Mouse (Mus musculus) ovary, postnatal 36 days (tissue): ENCODE results near the gene Sgcd.

Source experiments
- DNase-seq: peaks from one replicate; pipeline ENCODE4 v3.0.0; 2022; ENCODE audit warnings: low spot score, mixed read lengths

Gene Sgcd

DNA sequence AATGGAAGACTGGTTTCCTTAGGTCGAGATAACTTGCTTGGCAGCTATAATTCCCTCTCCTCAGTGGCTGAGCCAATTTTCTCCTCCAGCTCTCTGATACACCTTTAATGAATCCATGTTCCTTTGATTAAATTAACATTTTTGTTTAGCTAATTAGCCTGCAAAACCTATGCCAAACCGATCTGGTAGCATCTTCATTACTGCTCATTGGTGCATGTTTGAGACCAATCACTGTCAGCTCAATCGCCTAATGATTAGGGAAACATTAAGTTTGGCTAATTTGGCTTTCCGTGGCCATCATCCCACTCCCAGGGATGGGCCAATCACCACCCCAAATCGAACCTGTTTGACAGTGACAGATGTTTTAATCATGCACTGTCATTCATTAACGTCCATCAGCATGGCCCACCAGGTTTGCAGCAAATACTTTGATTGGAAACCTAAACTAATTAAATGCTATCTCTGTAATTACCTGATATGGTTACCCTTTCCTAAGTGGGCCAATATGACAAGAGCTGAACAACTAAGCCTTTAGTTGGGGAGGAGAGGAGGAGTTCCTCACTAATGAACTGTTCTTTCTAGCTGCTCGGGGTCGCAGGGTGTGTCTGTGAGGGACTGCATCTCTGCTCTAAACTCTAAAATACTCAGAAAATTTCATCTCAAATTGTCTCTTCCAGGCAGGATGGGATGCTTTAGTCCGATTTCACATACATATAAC, 724.3 kb downstream of the Sgcd start:
- DNase-seq = no peak

DNA sequence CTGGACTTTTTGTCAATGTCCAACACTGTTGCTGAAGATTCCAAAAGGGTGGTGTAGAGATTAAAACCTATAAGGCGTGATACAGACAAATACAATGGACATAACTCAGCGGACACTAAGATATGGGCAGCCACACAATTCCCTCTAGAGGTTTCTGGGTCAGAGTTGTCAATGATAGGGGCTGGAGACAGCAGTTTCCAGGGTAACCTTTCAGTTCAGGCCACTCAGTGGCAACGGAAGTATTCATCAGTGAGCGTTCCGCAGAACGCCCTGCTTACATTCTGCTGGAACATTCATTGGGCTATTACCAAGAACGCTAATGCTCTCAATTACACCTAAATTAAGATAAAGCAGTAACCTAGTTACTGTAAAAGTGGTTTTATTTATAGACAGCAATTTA, 738.5 kb downstream of the Sgcd start:
- no peak for DNase-seq

DNA sequence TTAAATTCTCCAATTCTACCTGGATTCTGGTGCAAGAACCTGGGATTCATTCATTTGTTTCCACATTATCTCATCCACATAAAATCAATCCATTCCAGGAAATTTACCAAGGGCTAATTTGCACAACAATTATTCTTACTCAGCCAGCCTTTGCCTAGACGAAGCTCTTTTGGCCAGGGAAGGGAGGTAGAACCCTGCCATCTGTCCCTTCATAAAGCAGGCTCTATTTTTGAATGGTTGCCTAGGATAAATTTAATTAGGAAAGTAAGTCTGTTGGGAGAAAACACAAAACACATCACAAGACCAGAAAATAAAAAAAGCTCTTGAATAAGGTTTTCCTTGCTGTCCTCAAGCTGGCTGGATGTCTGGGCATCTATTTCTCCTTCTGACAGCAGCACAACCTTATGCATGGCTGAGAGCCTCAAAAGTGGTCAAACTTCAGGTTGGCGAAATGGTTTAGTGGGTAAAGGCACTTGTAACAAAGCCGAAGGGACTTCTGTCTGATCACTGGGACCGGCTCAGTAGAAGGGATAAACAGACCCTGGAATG, 740.4 kb downstream of the Sgcd start:
- DNase-seq = no peak

- DNase-seq = no peak
Measured at GRCm38 (mm10) chr11:47247703-47248344, 740.9 kb downstream of the Sgcd start.

- DNase-seq = no peak
Measured at GRCm38 (mm10) chr11:47242401-47242800, 746.4 kb downstream of the Sgcd start.

GRCm38 (mm10) chr11:47228222-47228621, 760.5 kb downstream of the Sgcd start:
- DNase-seq = no peak

DNA sequence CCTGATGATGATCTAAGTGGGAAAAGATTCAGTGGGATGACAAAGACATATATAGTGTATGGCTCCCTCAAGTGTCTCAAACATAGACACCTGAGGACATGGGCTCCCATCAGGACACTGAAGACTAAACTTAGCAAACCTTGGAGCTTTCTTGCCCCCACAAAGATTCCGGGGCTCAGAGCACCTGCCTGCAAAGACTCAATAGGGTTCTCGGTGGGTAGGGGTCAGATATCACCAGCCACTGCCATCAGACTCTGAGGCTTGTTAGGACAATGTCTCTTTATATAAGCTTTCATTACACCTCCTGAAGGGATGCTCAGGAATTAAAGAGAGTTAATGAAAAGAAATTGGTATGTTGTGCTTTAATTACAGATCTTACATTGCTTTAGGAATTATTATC, 764.6 kb downstream of the Sgcd start:
- DNase-seq = no peak

DNA sequence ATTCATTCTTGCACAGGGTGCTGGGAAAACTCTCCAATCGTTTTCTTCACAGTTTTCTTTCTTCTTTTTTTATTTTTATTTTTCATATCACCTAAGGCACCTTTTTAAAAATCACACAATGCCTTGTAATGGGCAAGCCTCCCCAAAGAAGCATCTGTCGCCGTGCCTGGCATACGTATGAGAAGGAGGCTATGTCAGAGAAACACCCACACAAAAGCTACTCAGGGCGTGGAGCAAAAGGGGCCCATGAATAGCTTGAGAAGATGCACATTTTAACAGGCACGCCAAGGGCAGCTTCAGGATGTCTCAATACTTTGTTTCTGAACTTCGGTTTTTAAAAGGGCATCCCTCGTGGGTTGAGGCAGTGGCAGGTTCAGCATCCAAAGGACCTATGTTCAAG, 777.2 kb downstream of the Sgcd start:
- DNase-seq = no peak

DNA sequence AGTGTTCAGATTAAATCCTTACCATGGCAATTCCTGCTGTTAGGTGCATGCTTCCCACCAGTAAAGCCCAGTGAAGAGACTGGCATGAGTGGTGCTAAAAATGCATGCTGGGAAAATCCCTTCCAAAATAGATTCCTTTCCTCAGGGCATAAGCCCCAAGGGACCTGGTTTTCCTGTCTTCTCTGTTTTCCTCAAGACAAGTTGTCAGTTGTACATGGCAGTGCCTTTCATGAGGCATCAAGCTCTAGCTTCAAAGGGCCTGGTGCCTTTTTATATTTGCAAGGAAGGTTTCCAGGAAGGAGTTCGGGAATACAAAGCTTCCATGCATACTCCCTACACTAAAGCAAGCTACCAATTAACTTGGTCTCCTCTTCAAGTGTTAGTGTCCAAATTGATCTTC, 782.3 kb downstream of the Sgcd start:
- DNase-seq = no peak

- no peak for DNase-seq
Measured at GRCm38 (mm10) chr11:47199106-47199505, 789.7 kb downstream of the Sgcd start.

- DNase-seq = no peak
Measured at GRCm38 (mm10) chr11:47188556-47188955, 800.2 kb downstream of the Sgcd start.

DNA sequence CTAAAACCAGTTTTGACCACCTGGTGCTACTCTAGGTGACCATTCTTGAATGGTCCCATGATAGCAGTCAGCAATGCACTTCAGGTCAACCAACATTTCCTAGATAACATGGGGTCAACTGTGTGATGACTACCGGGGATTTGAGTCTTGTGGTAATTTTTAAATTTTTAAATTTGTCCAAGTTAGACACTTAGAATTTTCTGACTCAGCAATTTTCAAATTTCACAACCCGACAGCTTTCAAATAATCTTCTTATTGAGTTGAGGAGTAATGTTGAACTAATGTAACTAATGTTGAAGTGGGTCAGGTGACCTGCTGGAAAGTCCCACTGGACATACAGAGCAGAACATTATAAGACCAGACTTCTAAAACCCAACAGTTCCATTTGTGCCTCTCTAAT, 813.8 kb downstream of the Sgcd start:
- no peak for DNase-seq

GRCm38 (mm10) chr11:47170926-47171625, 817.7 kb downstream of the Sgcd start:
- DNase-seq = no peak

DNA sequence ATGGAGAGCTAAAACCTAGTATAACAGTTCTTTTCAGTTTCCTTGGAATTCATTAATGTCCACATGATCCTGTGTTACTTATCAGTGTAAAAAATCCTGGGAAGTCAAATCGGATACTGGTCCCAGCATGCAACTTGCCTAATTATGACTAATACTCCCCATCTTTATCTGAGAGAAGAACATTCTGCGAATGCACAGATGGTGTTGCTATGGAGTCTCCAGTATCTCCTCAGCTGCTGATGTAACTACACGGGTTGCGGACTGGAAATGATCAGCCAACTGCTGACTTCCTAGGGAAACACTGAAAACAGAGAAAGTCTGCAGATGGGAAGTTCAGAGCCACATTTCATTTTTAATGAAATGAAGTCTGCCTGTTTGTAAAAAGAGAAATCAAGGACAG, 821.4 kb downstream of the Sgcd start:
- DNase-seq = no peak

DNA sequence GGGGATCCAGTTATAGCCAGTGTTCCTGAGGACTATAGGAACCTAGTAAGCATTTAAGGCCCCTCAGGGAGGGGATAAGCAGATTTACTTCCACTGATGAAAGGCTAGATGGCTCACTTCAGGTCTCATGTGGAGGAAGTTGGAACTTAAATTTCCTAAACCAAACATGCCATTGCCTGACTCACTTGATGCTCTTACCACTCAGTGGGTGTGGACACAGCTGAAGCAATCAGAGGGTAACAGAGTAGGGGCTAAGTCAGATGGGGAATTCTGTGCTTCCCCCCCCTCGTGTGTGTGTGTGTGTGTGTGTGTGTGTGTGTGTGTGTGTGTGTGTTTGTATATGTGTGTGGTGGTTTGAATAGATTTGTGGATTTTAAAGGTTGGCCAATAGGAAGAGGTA, 830.7 kb downstream of the Sgcd start:
- DNase-seq = no peak

DNA sequence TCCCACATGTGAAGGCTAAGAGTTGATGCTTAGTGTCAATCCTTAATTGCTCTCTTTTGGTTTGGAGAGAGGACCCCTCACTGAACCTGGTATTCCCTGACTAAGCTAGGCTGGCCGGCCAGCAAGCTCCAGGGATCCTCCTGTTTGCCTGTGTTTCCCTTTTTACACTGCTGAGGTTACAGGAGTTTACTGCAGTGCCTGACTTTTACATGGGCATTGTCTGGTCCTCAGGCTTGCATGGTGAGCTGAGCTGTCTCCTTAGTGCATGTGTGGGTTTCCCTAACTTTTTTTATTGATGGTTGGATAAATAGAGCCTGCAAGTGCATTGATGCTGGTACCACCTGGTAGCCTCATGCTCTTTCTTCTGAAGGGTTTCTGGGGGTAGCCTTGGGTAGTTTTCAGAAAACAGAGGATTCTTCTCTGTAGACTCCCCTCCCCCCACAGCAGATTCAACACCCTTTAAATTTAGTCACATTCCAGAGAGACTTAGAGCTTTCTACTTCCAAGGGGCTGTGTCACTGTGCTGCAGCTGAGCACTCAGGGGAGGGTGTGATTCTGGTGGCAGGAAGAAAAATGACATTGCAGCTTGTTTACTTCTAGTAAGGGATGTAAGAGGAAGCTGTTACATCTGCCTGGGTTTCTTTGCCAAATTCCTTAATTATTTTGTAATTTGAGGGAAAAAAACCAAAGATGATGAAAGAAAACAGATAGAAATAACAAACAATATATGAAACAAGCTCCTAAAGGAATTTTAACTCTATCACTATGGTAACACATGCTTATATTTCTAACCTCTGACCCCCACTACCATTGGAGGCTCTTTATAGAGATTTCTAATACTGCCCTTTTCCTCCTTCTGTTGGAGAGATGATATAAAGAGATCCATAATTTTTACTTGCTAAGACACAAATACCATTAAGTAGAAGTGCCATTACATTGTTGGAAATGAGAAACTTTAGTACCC, 831.8 kb downstream of the Sgcd start:
- DNase-seq = no peak

DNA sequence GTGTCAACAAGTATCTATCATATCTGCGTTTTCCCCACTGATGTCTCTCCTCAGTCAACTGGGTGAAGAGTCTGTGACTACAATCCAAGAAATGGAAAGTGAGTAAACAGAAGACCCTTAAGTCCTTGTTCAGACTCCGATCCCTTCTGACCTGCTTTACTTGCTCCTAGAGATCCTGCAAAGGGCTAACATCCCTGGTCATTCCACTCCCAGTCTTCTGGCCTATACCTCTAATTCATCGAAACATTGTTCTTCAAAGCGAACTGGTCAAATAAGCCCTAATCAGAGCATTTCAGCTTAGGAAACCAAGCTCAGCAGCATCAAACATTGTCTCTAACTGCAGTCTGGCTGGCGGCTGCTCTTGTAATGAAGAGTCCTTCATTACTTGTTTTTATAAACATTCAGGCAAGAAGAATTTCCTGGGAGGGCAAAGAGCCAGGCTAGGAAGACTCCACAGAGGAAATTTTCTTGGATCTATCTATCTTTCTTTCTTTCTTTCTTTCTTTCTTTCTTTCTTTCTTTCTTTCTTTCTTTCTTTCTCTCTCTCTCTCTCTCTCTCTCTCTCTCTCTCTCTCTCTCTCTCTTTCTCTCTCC, 833.8 kb downstream of the Sgcd start:
- no peak for DNase-seq

- no peak for DNase-seq
Measured at GRCm38 (mm10) chr11:47149607-47150006, 839.2 kb downstream of the Sgcd start.

- DNase-seq = no peak
Measured at GRCm38 (mm10) chr11:47139867-47140266, 848.9 kb downstream of the Sgcd start.

- DNase-seq = no peak
Measured at GRCm38 (mm10) chr11:47139271-47139670, 849.5 kb downstream of the Sgcd start.

DNA sequence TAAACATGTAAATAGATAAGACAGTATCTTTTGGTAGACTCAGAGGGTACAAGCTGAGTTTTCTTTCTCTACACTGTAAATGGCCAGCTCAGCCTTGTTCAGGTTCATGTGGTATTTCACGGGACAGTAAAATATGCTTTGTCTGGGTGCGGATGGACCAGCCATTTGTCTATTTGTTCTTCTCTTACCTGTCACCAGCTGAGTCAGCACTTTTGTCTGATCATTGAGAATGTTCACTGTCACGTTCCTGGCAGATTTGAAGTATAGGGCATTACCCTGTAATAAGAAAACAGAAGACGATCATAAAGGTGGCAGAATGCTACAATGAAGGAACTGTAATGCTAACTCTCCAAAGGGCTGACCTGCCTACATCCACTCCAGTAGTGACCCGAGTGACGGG, 856.4 kb downstream of the Sgcd start:
- DNase-seq = no peak
